Mouse (Mus musculus): ENCODE measurements around the gene Wasl. TPM values are rescaled to one million over a fixed set of nuclear protein-coding genes. Genes with fewer than 3 reads are reported as not detected.

Wasl gene
- total RNA-seq, 2 experiments from 2014 or later, result 4.9 to 22.3 TPM

DNA sequence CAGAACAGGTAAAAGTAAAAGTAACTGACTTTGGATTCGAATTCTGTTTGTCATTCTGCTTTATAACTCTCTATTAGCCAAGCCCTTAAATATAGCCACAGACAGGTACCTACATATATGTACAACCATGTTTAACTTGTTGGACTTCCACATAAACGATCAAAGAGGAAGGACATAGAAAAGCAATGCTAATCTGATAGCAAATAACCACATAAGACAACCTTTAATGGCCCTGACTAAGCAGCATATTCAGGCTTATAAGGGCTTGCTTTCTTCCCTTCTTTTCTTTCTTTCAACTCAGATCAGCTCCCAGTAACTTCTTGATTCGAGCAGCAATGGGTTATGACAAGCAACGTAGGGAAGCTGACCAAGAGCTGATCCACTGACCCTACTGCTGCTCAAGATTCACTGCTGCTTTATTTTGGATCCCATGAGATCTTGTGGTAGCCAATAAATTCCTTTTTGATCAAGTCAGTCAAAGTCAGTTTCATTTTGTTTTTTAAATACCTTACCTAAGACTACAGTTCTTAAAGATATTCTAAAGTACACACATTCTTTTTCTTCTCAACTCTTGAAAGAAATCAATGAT, 17.6 kb downstream of the Wasl start:
- ATAC-seq (replicated peaks; ENCODE audit: poor library complexity, severe bottlenecking), result peak; percentile 16; the same call in 1 of the 2 replicates

GRCm38 (mm10) chr6:24645346-24646053, 19.3 kb downstream of the Wasl start:
- peak; percentile 88 for ATAC-seq (replicated peaks; ENCODE audit: poor library complexity, severe bottlenecking)

GRCm38 (mm10) chr6:24642960-24643359, 21.8 kb downstream of the Wasl start:
- ATAC-seq (replicated peaks; ENCODE audit: poor library complexity, severe bottlenecking), result no peak

GRCm38 (mm10) chr6:24642161-24642560, 22.6 kb downstream of the Wasl start:
- ATAC-seq (replicated peaks; ENCODE audit: poor library complexity, severe bottlenecking), result no peak

DNA sequence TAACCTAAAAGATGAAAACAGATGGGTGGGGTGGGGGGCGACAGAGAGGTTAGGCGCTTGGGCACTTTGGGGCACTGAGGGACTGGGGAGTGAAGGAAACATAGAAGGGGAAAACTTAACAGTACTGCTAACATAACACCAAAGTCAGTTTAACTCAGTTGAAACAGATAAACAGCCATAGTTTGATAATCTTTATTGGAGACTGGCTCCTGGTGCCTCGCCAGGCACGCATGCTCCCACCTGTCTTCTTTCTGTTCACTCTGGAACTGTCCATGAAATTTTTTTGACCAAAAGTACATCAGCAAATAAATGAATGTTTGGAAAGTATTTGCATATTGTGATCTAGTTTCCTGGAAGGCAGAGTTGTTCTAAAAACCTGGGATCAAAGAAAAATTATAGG, 23.5 kb downstream of the Wasl start:
- ATAC-seq (replicated peaks; ENCODE audit: poor library complexity, severe bottlenecking), result no peak

- no peak for ATAC-seq (replicated peaks; ENCODE audit: poor library complexity, severe bottlenecking)
Observed at GRCm38 (mm10) chr6:24635814-24636213, 29.0 kb downstream of the Wasl start.

DNA sequence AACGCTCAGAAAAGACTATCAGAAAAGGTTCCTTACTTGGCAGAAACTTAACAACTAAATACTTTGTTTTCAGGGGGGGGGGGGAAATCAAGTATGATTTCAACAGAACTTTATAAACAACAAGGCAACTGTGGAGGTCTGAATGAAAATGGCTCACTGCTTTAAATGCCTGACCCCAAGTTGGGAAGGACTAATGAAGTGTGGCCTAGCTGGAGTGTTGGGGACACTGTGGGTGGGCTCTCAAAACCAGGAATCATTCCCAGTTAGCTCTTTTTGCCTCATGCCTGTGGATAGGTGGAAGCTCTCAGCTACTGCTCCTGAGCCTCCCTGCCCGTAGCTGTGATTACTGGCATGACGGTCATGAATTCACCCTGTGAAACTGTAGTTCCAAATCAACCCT, 30.7 kb downstream of the Wasl start:
- ATAC-seq (replicated peaks; ENCODE audit: poor library complexity, severe bottlenecking), result no peak

DNA sequence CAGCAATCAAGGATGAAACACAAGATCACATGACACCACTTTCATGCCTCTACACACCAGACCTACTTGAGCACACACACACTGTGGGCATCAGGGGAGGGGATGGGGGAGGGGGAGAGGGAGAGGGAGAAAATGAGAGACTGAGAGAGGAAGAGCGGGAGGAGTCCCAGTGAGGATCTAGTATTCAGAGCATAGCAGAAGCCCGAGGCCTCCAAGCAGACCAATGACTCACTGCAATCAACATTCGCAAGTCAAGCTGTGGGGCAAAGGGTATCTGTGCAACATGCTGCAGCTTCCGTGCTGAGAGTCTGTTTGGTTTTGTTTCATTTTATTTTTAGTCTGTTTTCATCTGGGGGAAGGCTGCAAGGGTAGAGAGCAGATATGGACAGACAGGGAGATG, 32.7 kb downstream of the Wasl start:
- ATAC-seq (replicated peaks; ENCODE audit: poor library complexity, severe bottlenecking), result no peak

- no peak for ATAC-seq (replicated peaks; ENCODE audit: poor library complexity, severe bottlenecking)
Observed at GRCm38 (mm10) chr6:24628499-24628898, 36.3 kb downstream of the Wasl start.

- peak; percentile 91 for ATAC-seq (replicated peaks; ENCODE audit: poor library complexity, severe bottlenecking)
Observed at GRCm38 (mm10) chr6:24627586-24628030, 37.2 kb downstream of the Wasl start.

- ATAC-seq (replicated peaks; ENCODE audit: poor library complexity, severe bottlenecking), result no peak
Observed at GRCm38 (mm10) chr6:24622098-24622497, 42.7 kb downstream of the Wasl start.

DNA sequence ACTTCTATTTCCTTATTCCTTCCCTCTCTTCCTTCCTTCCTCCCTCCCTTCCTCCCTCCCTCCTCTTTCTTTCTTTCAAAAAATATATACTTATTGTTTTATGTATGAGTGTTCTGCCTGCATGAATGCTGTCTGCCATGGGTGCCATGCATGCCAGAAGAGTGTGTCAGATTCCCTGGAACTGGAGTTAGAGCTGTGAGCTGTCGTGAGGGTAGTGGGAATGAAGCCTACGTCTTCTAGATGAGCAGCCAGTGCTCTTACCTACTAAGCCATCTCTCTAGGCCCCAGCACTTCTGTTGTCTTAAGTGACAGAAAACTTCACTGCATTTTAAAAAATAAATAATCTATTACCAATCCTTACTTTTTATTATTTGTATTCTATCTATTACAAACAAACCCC, 43.9 kb downstream of the Wasl start:
- no peak for ATAC-seq (replicated peaks; ENCODE audit: poor library complexity, severe bottlenecking)

- no peak for ATAC-seq (replicated peaks; ENCODE audit: poor library complexity, severe bottlenecking)
Observed at GRCm38 (mm10) chr6:24619285-24620045, 45.3 kb downstream of the Wasl start.

- ATAC-seq (replicated peaks; ENCODE audit: poor library complexity, severe bottlenecking), result no peak
Observed at GRCm38 (mm10) chr6:24616746-24617145, 48.1 kb downstream of the Wasl start.

DNA sequence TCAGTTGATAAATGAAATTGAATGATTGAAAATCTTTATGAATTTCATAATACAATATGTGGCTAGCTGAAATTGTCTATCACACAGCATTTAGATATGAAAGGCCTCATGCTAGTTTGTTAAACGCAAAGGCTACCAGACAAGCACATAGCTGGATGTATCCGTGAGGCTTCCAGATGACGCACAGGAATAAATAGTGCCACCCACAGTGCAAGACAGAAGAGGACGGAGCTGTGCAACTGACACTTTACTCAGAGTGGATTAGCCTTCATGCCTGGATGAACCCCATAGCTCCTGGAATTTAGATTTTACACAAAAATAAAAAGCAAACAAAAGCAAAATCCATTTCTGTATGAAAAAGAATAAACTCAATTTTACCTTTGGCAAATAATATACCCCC, 50.9 kb downstream of the Wasl start:
- ATAC-seq (replicated peaks; ENCODE audit: poor library complexity, severe bottlenecking), result no peak

- ATAC-seq (replicated peaks; ENCODE audit: poor library complexity, severe bottlenecking), result no peak
Observed at GRCm38 (mm10) chr6:24613346-24613745, 51.5 kb downstream of the Wasl start.

DNA sequence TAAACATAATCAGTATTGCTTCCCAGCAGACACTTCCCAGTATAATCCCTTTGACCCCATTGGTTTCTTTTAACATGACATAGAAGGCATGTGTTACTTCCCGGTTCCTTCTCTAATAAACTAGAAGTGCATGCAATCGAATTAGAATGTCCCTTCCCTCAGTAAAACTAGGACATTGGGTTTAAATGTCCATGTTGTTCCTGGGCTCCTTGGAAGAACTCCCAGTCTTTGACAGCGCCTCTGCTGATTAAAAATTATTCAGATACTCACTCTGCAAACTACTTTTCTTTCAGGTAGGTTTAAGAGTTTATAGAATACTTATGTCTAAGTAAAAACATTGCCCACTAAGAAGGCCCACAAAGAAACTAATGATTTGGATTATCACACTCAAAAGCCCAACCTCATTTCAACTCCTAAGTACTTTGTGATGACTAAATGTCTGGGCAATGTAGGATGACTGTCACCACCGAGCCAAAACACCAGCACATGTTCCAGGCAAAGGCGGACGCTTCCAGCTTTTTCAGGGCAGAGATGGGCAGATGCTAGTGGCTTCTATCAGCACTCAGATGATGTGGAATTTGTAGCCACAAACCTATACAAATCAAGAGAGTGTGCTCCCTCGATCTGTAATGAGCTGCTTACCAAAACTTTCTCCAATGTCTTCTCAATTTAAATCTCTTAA, 52.6 kb downstream of the Wasl start:
- no peak for ATAC-seq (replicated peaks; ENCODE audit: poor library complexity, severe bottlenecking)

GRCm38 (mm10) chr6:24610358-24610757, 54.5 kb downstream of the Wasl start:
- ATAC-seq (replicated peaks; ENCODE audit: poor library complexity, severe bottlenecking), result peak; percentile 66; the same call in 1 of the 2 replicates

- no peak for ATAC-seq (replicated peaks; ENCODE audit: poor library complexity, severe bottlenecking)
Observed at GRCm38 (mm10) chr6:24609531-24609930, 55.3 kb downstream of the Wasl start.

DNA sequence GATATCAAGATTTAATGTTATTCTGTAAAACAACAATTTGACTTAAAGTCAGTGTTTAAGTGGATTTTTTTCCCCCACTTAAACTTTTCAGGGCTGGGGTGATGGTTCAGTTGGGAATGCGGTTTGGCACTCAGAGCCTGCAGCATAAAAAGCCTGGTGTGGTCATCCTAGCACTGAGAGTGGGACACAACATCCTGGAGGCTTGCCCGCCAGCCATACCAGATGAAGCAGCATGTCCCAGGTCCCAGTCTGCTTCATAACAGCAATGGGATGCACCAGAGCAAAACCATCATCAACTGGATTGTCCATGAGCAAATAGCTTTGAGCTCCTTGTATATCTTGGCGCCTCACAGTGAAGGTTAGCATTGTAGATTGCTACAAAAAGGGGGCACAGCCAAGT, 56.1 kb downstream of the Wasl start:
- no peak for ATAC-seq (replicated peaks; ENCODE audit: poor library complexity, severe bottlenecking)

DNA sequence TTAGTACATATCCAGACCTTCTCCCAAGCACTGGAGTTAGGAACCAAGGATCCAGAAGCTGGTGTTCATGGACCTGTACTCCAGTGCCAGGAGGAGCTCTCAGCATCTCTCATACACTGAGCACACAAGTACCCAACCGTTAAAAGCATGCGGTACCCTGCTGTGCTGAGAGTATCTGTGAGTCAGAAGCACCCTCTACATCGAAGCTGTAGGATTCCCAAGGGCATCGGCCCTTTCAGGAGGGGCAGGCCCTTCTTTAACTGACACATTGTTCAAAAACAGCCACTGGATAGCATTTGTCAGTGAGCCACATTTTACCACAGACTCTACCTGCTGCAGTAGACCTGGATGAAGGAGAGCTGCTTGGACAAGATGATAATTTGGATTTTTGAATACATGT, 56.7 kb downstream of the Wasl start:
- ATAC-seq (replicated peaks; ENCODE audit: poor library complexity, severe bottlenecking), result no peak

Data from granulocyte monocyte progenitor cell, adult 5-6 weeks (primary cell).